Mouse (Mus musculus) ES-Bruce4 (cell line): ENCODE measurements around the gene Olfr313. TPM values are rescaled to one million over a fixed set of nuclear protein-coding genes. Genes with fewer than 3 reads are reported as not detected.

Experiments
- H3K27ac ChIP-seq: 2 replicates; pipeline ENCODE4 v1.5.1; 2012; ENCODE audit warnings: low read length, inconsistent platforms; ENCODE audit not compliant: insufficient read depth
- H3K27me3 ChIP-seq: 2 replicates; pipeline ENCODE4 v1.6.1; 2012; ENCODE audit warnings: mild to moderate bottlenecking, low read length, inconsistent platforms; ENCODE audit not compliant: control insufficient read depth, poor library complexity, insufficient read depth, severe bottlenecking
- H3K36me3 ChIP-seq: 2 replicates; pipeline ENCODE4 v1.6.1; 2012; ENCODE audit warnings: inconsistent platforms, mild to moderate bottlenecking, low read length, moderate library complexity; ENCODE audit not compliant: control insufficient read depth, poor library complexity, insufficient read depth, severe bottlenecking
- H3K4me1 ChIP-seq: one replicate; pipeline ENCODE4 v1.8.1; 2011; ENCODE audit warnings: low read length; ENCODE audit not compliant: control insufficient read depth, insufficient read depth
- H3K4me3 ChIP-seq: 2 replicates; pipeline ENCODE4 v1.5.1; 2011; ENCODE audit warnings: low read depth, mild to moderate bottlenecking, low read length
- H3K9ac ChIP-seq: 2 replicates; pipeline ENCODE4 v1.6.1; 2012; ENCODE audit warnings: low read depth, mild to moderate bottlenecking, inconsistent platforms; ENCODE audit not compliant: poor library complexity, severe bottlenecking
- H3K9me3 ChIP-seq: replicated peaks from 2 replicates; pipeline ENCODE4 v1.6.1; 2012; ENCODE audit warnings: mild to moderate bottlenecking, low read length, inconsistent platforms; ENCODE audit not compliant: control insufficient read depth, poor library complexity, insufficient read depth, severe bottlenecking
- CTCF ChIP-seq: IDR thresholded peaks from one replicate; pipeline ENCODE4 v1.8.1; 2011; ENCODE audit warnings: low read depth, low read length
- EP300 ChIP-seq: IDR thresholded peaks from 2 replicates; pipeline ENCODE4 v1.6.1; 2011; ENCODE audit warnings: low read depth, low read length; ENCODE audit not compliant: insufficient read depth
- POLR2A ChIP-seq: IDR thresholded peaks from one replicate; pipeline ENCODE4 v1.8.1; 2011; ENCODE audit warnings: low read length; ENCODE audit not compliant: insufficient read depth
- polyA plus RNA-seq: library from polyadenylated mRNA; stranded (reverse); fragments of >200 nt; gene quantifications from 2 replicates; pipeline ENCODE4 v1.2.4, GENCODE M21; 2011; ENCODE audit warnings: low read depth; ENCODE audit not compliant: missing spikeins, insufficient read depth, insufficient read length

Olfr313 gene
- polyA plus RNA-seq, 1 experiment, result not detected

DNA sequence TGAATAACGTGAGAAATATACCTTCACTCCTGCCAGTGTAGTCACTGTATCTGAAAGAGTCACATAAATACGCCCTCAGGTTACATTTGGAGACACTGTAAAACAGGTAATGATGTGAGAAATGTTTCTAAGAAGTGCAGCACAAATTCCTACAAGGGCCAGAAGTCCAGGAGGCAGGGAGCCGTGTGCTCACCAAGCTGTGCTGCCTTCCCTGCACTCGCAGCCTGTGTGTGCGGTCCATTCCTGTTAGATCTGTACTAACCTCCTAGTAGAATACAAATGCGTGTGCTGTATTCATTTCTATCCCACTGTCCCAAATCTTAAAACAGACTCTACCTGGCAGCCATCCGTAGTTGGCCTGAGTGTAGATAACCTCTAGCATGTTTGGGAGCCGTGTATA, 45.9 kb downstream of the Olfr313 start:
- Histone ChIP-seq H3K27me3 (no peaks in the 10 kb centered on the region), H3K9me3 (0 out of 2 replicates have a peak, but pooled peaks cover 3% of the 10 kb centered on the region), H3K4me3 (no peak overlapping the region), H3K36me3 (peaks cover 3% of the 10 kb centered on the region; the same call in 1 of the 2 replicates), H3K9ac (no peak overlapping the region), H3K4me1 (no peaks in the 10 kb centered on the region), H3K27ac (no peak overlapping the region)
- TF ChIP-seq CTCF, result no peak
- TF ChIP-seq POLR2A, result no peak
- TF ChIP-seq EP300, result no peak

DNA sequence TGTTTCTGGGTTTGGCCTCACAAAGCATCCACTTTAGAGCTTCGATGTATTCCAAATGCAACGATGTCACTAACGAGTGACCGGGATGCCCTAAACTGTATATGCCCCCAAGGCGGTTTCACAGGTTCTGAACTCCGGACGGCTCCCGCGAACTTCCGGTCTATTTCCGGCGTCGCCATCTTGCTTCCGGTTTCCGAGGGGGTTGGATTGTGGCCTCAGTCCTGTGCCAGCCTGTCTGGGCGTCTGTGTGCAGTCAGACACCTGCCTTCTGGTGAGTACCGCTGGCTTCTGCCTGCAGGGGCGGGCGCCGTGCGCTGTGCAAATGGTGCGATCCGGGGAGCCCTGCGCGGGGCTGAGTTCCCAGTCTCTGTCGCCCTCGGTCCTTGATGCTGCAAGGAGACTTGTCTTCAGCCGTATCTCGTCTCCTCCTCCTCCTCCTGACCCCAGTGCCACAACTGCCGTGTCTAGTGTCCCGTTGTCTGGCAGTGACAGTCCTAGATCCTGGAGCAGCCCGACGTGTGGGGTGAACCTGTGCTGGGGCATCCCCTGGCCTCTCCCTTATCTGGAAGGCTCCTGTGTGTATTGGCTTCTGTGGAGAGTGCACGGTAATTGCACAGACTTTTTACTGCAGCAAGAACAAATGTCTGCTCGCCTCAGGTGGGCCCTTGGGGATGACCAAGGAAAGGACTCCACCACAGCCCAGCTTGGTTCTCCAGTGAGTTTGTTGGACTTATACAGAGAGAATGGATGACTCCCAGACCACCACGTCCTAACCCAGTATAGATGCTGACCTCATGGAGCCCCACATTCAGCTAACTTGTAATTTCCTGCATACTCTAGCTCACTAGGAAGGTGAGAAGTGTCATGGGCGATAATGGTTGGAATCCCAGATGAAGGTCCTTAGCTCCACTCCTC, 52.5 kb downstream of the Olfr313 start, which contains the start of gene 2810021J22Rik:
TSS of gene 2810021J22Rik (plus strand) at position 178 of the 915 bp plus-strand sequence.
- Histone ChIP-seq H3K9me3 (no peaks in the 10 kb centered on the region), H3K27ac (no peak within 1 kb of the TSS), H3K27me3 (no peaks in the 10 kb centered on the region), H3K36me3 (peaks cover 2% of the 10 kb centered on the region; the same call in 1 of the 2 replicates), H3K4me3 (peak within 1 kb of the TSS; percentile 87), H3K9ac (peak within 1 kb of the TSS; percentile 64), H3K4me1 (no peaks in the 10 kb centered on the region)
- TF ChIP-seq POLR2A (peak; percentile 29), EP300 (no peak)

DNA sequence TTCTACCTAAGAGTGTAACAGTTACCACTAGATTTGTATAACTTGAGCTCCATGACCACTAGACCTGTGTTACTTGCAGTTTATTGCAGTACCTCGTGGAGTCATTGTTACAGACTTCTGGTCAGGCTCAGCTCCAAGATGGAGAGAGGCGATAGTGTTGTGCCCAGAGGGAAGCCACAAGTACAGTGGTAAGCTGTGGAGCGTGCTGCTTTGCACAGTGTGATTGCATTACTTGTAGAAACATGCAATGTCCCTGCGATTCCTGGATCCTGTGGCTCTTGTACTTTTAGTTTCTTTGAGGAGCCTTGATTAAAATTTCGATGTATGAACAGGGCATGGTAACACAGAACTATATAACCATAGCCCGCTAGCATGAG, 53.1 kb downstream of the Olfr313 start:
- Histone ChIP-seq H3K36me3 (peaks cover 2% of the 10 kb centered on the region; the same call in 1 of the 2 replicates), H3K4me3 (no peak overlapping the region), H3K27ac (no peak overlapping the region), H3K9me3 (no peaks in the 10 kb centered on the region), H3K4me1 (no peaks in the 10 kb centered on the region), H3K27me3 (no peaks in the 10 kb centered on the region), H3K9ac (no peak overlapping the region; the same call in 1 of the 2 replicates)
- TF ChIP-seq POLR2A (no peak), EP300 (no peak), CTCF (no peak)

Other genes with a start within 250 kb of the Olfr313 start
- gene Olfr224, start 244.4 kb upstream of the Olfr313 start, polyA plus RNA-seq, result not detected in 2 replicates
- gene Olfr325, start 237.3 kb upstream of the Olfr313 start, polyA plus RNA-seq, result not detected in 2 replicates
- gene Olfr324, start 219.9 kb upstream of the Olfr313 start, polyA plus RNA-seq, result not detected in 2 replicates
- gene 2210407C18Rik, start 198.9 kb upstream of the Olfr313 start, polyA plus RNA-seq, result not detected in 2 replicates
- gene Olfr323, start 184.5 kb upstream of the Olfr313 start, polyA plus RNA-seq, result not detected in 2 replicates
- gene Trim58, start 174.5 kb upstream of the Olfr313 start, polyA plus RNA-seq, result not detected in 2 replicates
- gene Olfr322, start 156.2 kb upstream of the Olfr313 start, polyA plus RNA-seq, result not detected in 2 replicates
- not detected in 2 replicates for gene Olfr320, start 133.9 kb upstream of the Olfr313 start, polyA plus RNA-seq
- gene Olfr319, start 115.8 kb upstream of the Olfr313 start, polyA plus RNA-seq, result not detected in 2 replicates
- gene Olfr318, start 91.0 kb upstream of the Olfr313 start, polyA plus RNA-seq, result not detected in 2 replicates
- not detected in 2 replicates for gene Olfr317, start 75.8 kb upstream of the Olfr313 start, polyA plus RNA-seq
- not detected in 2 replicates for gene Olfr316, start 62.3 kb upstream of the Olfr313 start, polyA plus RNA-seq
- gene Olfr315, start 41.8 kb upstream of the Olfr313 start, polyA plus RNA-seq, result not detected in 2 replicates
- not detected in 2 replicates for gene Olfr314, start 32.0 kb upstream of the Olfr313 start, polyA plus RNA-seq
- gene Fam183b, start 13.0 kb upstream of the Olfr313 start, polyA plus RNA-seq, result not detected in 2 replicates
- gene Olfr312, start 14.2 kb downstream of the Olfr313 start, polyA plus RNA-seq, result not detected in 2 replicates
- not detected in 2 replicates for gene Olfr311, start 24.3 kb downstream of the Olfr313 start, polyA plus RNA-seq
- gene Gm12258, start 32.2 kb downstream of the Olfr313 start, polyA plus RNA-seq, result 3.2 and 5.2 TPM in 2 replicates
- gene 2810021J22Rik, start 52.2 kb downstream of the Olfr313 start, polyA plus RNA-seq, result 6.9 and 7.7 TPM in 2 replicates
- 5.1 and 6.1 TPM in 2 replicates for gene Zfp39, start 89.2 kb downstream of the Olfr313 start, polyA plus RNA-seq
- gene Btnl10, start 102.9 kb downstream of the Olfr313 start, polyA plus RNA-seq, result not detected in 2 replicates
- 104 and 105 TPM in 2 replicates for gene Rnf187, start 123.9 kb downstream of the Olfr313 start, polyA plus RNA-seq
- 7.7 and 8.0 TPM in 2 replicates for gene Hist3h2ba, start 133.9 kb downstream of the Olfr313 start, polyA plus RNA-seq
- gene Hist3h2a, start 139.7 kb downstream of the Olfr313 start, polyA plus RNA-seq, result 2.9 and 3.7 TPM in 2 replicates
- gene Trim17, start 139.7 kb downstream of the Olfr313 start, polyA plus RNA-seq, result not detected in 2 replicates
- gene Trim11, start 163.1 kb downstream of the Olfr313 start, polyA plus RNA-seq, result 22.5 and 25.6 TPM in 2 replicates